Mouse (Mus musculus) heart, adult 2 months (tissue): ENCODE measurements around the gene Smpd2.

Experiments
- CTCF ChIP-seq: fragments of 200-600 bp; IDR thresholded peaks from 2 replicates; pipeline ENCODE4 v1.8.1; 2022; ENCODE audit warnings: antibody characterized with exemption, mild to moderate bottlenecking, moderate library complexity
- EP300 ChIP-seq: fragments of 200-500 bp; IDR thresholded peaks from 2 replicates; pipeline ENCODE4 v1.6.1; 2011; ENCODE audit warnings: low read depth, low read length, control low read depth; ENCODE audit not compliant: insufficient read depth
- POLR2A ChIP-seq: fragments of 200-500 bp; IDR thresholded peaks from 2 replicates; pipeline ENCODE4 v1.6.1; 2011; ENCODE audit warnings: mild to moderate bottlenecking, low read depth, low read length, control low read depth; ENCODE audit not compliant: insufficient read depth

DNA sequence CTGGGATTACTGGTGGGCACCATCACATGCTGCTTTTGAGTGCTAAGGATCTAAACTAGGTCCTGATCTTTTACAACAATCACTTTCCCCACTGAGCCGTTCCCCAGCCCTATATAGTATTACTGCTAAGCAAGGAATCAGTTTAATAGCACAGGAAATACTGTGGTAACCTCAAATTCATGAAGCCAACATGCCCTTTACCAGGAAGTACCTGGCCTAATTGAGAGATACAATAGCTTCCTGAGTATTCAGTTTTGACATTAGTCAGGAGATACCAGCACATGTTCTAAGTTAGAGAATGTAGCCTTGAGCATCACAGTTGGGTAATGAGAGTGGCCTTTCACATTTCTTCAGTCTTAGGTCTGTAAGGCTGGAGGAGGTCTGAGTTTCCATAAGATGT lies 46.5 kb upstream of the Smpd2 start:
- TF ChIP-seq CTCF, result no peak
- no peak for TF ChIP-seq EP300
- no peak for TF ChIP-seq POLR2A
